Mouse (Mus musculus): ENCODE measurements around the gene Chrm2. TPM values are rescaled to one million over a fixed set of nuclear protein-coding genes. Genes with fewer than 3 reads are reported as not detected.

Gene Chrm2
- 0.21 and 0.22 TPM in 2 replicates for polyA plus RNA-seq (2015; fragmentation: Nextera tagmentation; extraction: Ambion mirVana)

- H3K9me3 ChIP-seq (ENCODE audit: low read length): no peaks in the 10 kb centered on the region
- DNase-seq (peak; percentile 12), ATAC-seq (no peak)
- H3K4me2 ChIP-seq (ENCODE audit: low read depth, low read length): peak within 1 kb of the TSS; percentile 72
- WGBS (ENCODE audit: insufficient replicate concordance): 4% methylated on average over 30 of the region's 30 CpGs
- H3K27me3 ChIP-seq (ENCODE audit: insufficient read depth, low read length): peaks cover 25% of the 10 kb centered on the region
- H3K4me3 ChIP-seq (ENCODE audit: low read depth, low read length): peak within 1 kb of the TSS; percentile 47
- peaks cover 2% of the 10 kb centered on the region; the same call in 1 of the 2 replicates for H3K4me1 ChIP-seq (ENCODE audit: insufficient read depth)
- no peak within 1 kb of the TSS for H3K27ac ChIP-seq (ENCODE audit: low read depth)
- TF ChIP-seq EP300 (IDR thresholded peaks at IDR 0.05; ENCODE audit: low read depth) (no peak), CTCF (IDR thresholded peaks at IDR 0.05; ENCODE audit: low read depth) (no peak)
- H3K9ac ChIP-seq (replicated peaks): peak within 1 kb of the TSS; percentile 16; the same call in 1 of the 2 replicates
- H3K36me3 ChIP-seq (replicated peaks; ENCODE audit: insufficient read depth, low read length): no peaks in the 10 kb centered on the region
Measured at GRCm38 (mm10) chr6:36387612-36388400, at the start of gene Chrm2. Chrm2 (plus strand) TSS chr6:36388084.

DNA sequence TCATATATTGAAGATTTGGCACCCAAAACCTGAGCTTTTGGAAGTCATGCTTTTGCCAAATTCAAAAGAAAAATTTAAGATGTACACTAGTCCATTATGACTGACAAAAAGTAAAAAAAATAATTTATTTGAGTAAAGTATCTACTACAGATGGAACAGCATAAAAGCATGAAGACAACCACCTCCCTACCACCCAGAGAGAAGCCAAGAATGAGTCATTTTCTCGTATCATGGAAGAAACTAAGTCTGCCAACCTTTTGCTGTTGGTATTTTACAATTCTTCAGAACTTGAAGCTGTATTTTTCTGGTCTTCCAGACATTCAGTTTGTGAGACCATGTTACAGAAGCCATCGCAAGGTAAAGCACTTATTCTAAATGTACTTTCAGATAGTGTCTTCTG is 13.9 kb upstream of the Chrm2 start:
- Histone ChIP-seq H3K9me3 (ENCODE audit: low read length) (no peaks in the 10 kb centered on the region), H3K27me3 (ENCODE audit: insufficient read depth, low read length) (no peaks in the 10 kb centered on the region), H3K9ac (replicated peaks) (no peak overlapping the region), H3K4me1 (ENCODE audit: insufficient read depth) (no peaks in the 10 kb centered on the region), H3K4me2 (ENCODE audit: low read depth, low read length) (no peak overlapping the region), H3K27ac (ENCODE audit: low read depth) (no peak overlapping the region), H3K4me3 (ENCODE audit: low read depth, low read length) (no peak overlapping the region), H3K36me3 (replicated peaks; ENCODE audit: insufficient read depth, low read length) (no peaks in the 10 kb centered on the region)
- ATAC-seq (no peak), DNase-seq (no peak)
- WGBS (ENCODE audit: insufficient replicate concordance): 62% methylated on average over 2 of the region's 2 CpGs
- no peak for TF ChIP-seq CTCF (IDR thresholded peaks at IDR 0.05; ENCODE audit: low read depth)
- no peak for TF ChIP-seq EP300 (IDR thresholded peaks at IDR 0.05; ENCODE audit: low read depth)

DNA sequence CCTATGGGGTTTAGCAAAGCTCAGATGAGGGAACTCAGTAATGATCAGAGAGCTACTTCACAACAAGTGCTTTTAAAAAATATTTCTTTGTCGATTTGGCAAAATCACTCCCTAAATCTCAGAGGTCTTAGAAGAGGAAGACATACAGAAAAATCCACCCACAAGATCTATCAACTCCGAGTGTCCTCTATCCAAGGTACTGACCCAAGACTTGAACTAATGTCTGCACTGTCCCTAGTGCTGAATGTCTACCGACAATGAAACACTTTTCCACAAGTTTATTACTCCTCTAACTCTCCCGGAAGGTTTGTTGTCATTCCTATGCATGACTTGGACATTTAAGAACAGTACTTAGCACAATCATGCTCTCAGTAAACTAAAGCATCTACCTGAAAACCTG is 9.9 kb upstream of the Chrm2 start:
- TF ChIP-seq CTCF (IDR thresholded peaks at IDR 0.05; ENCODE audit: low read depth) (no peak), EP300 (IDR thresholded peaks at IDR 0.05; ENCODE audit: low read depth) (no peak)
- Histone ChIP-seq H3K4me3 (ENCODE audit: low read depth, low read length) (no peak overlapping the region), H3K36me3 (replicated peaks; ENCODE audit: insufficient read depth, low read length) (no peaks in the 10 kb centered on the region), H3K27me3 (ENCODE audit: insufficient read depth, low read length) (no peaks in the 10 kb centered on the region), H3K27ac (ENCODE audit: low read depth) (no peak overlapping the region), H3K9ac (replicated peaks) (no peak overlapping the region), H3K4me2 (ENCODE audit: low read depth, low read length) (no peak overlapping the region), H3K9me3 (ENCODE audit: low read length) (no peaks in the 10 kb centered on the region), H3K4me1 (ENCODE audit: insufficient read depth) (no peaks in the 10 kb centered on the region)
- 51% methylated on average over 4 of the region's 4 CpGs for WGBS (ENCODE audit: insufficient replicate concordance)
- DNase-seq (no peak), ATAC-seq (no peak)

DNA sequence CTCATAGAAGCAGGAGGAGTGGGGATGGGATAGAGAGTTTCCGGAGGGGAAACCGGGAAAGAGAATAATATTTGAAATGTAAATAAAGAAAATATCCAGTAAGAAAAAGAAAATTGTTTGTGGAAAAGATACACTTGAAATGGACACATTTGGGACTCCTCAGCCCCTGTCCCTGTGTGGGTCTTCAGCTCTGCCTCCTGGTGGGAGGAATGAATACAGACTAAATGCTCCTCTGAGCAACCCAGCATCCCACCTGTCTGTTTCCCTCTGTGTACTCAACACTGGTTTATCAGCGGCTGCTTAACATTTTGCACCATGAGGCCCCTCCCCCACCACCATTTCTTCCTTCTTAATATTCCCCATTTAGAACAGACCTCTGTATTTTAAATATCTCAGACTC is 3.8 kb upstream of the Chrm2 start:
- Histone ChIP-seq H3K27ac (ENCODE audit: low read depth) (no peak overlapping the region), H3K36me3 (replicated peaks; ENCODE audit: insufficient read depth, low read length) (no peaks in the 10 kb centered on the region), H3K9me3 (ENCODE audit: low read length) (no peaks in the 10 kb centered on the region), H3K9ac (replicated peaks) (no peak overlapping the region), H3K4me3 (ENCODE audit: low read depth, low read length) (no peak overlapping the region), H3K4me1 (ENCODE audit: insufficient read depth) (peaks cover 2% of the 10 kb centered on the region; the same call in 1 of the 2 replicates), H3K4me2 (ENCODE audit: low read depth, low read length) (no peak overlapping the region), H3K27me3 (ENCODE audit: insufficient read depth, low read length) (peaks cover 13% of the 10 kb centered on the region)
- TF ChIP-seq EP300 (IDR thresholded peaks at IDR 0.05; ENCODE audit: low read depth) (no peak), CTCF (IDR thresholded peaks at IDR 0.05; ENCODE audit: low read depth) (no peak)
- DNase-seq (no peak), ATAC-seq (no peak)
- WGBS (ENCODE audit: insufficient replicate concordance): 51% methylated on average over 3 of the region's 3 CpGs

DNA sequence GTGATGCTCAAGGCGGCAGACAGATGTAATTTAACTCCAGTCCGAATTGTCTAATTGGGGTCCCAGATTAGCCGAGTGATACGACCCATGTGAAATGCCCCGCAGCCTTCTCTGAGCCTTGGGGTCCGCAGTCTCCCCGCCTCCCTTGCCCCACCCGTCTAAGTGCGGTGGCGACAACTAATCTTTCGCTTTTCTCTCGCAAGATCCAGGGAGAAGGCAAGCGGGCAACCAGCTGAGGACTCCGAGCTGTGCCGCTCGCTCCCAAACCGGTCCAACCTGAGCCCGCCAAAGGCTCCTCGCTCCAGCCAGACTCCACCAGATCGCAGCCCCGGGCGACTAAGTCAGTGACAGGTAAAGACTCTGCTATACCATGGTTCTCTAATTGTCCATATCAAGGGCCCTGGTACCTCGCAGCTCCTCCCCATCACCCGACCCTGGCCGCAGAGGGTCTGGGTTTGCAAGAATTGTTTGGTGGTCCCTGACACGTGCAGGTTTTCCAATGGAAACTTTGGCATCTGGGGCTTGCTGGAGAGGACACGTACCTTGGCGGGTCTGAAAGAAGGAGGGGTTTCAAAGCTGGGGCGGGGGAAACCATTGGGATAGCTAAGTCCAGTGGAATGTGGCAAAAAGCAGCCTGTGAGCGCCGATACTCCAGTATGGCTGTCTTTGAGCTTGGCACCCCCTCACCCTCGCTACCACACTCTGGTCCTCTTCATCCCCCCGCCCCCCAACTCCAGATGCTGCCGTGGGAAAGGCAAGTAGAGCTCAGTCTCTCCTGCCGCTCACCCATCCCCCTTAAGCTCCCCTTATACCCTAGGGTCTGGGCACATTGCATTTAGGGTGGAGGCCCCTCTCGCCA is 746 bp downstream of the Chrm2 start:
- Histone ChIP-seq H3K4me2 (ENCODE audit: low read depth, low read length) (peak overlapping the region; percentile 72), H3K9ac (replicated peaks) (peak overlapping the region; percentile 16; the same call in 1 of the 2 replicates), H3K9me3 (ENCODE audit: low read length) (no peaks in the 10 kb centered on the region), H3K27me3 (ENCODE audit: insufficient read depth, low read length) (peaks cover 25% of the 10 kb centered on the region), H3K4me3 (ENCODE audit: low read depth, low read length) (peak overlapping the region; percentile 47), H3K4me1 (ENCODE audit: insufficient read depth) (peaks cover 2% of the 10 kb centered on the region; the same call in 1 of the 2 replicates), H3K27ac (ENCODE audit: low read depth) (no peak overlapping the region), H3K36me3 (replicated peaks; ENCODE audit: insufficient read depth, low read length) (no peaks in the 10 kb centered on the region)
- ATAC-seq: no peak
- DNase-seq: peak; percentile 14
- TF ChIP-seq CTCF (IDR thresholded peaks at IDR 0.05; ENCODE audit: low read depth) (no peak), EP300 (IDR thresholded peaks at IDR 0.05; ENCODE audit: low read depth) (no peak)
- 2% methylated on average over 35 of the region's 36 CpGs for WGBS (ENCODE audit: insufficient replicate concordance)

Data from liver, postnatal 0 days (tissue).